Mouse (Mus musculus): ENCODE results near the gene Chst15. TPM values are rescaled to one million over a fixed set of nuclear protein-coding genes. Genes with fewer than 3 reads are reported as not detected.

Chst15 gene
- total RNA-seq, 2 experiments from 2014 or later: 38.1 to 49.1 TPM

GRCm38 (mm10) chr7:132337268-132337917 lies 20.4 kb upstream of the Chst15 start:
- intact Hi-C loops (cut with DNase I): no loop called here
- DNase-seq (ENCODE audit: low spot score in 2 of 2): no peak

GRCm38 (mm10) chr7:132336781-132337180 lies 19.8 kb upstream of the Chst15 start:
- DNase-seq (ENCODE audit: low spot score in 2 of 2): peak in 1 of 2 experiments; percentile 19
- intact Hi-C loops (cut with DNase I): no loop called here

- intact Hi-C loops (cut with DNase I): no loop called here
- DNase-seq (ENCODE audit: low spot score in 2 of 2): no peak
Measured at GRCm38 (mm10) chr7:132335367-132335766, 18.3 kb upstream of the Chst15 start.

GRCm38 (mm10) chr7:132333078-132333477 lies 16.1 kb upstream of the Chst15 start:
- DNase-seq (ENCODE audit: low spot score in 2 of 2): no peak
- intact Hi-C loops (cut with DNase I): no loop called here

- intact Hi-C loops (cut with DNase I): no loop called here
- no peak for DNase-seq (ENCODE audit: low spot score in 2 of 2)
Measured at GRCm38 (mm10) chr7:132332176-132332575, 15.1 kb upstream of the Chst15 start.

- intact Hi-C loops (cut with DNase I): no loop called here
- DNase-seq (ENCODE audit: low spot score in 2 of 2): no peak
Measured at GRCm38 (mm10) chr7:132330179-132330578, 13.2 kb upstream of the Chst15 start.

- intact Hi-C loops (cut with DNase I): no loop called here
- no peak for DNase-seq (ENCODE audit: low spot score in 2 of 2)
Measured at GRCm38 (mm10) chr7:132328648-132329047, 11.6 kb upstream of the Chst15 start.

GRCm38 (mm10) chr7:132325549-132326331 lies 8.7 kb upstream of the Chst15 start:
- DNase-seq (ENCODE audit: low spot score in 2 of 2): no peak
- intact Hi-C loops (cut with DNase I): no loop called here

- no peak for DNase-seq (ENCODE audit: low spot score in 2 of 2)
- intact Hi-C loops (cut with DNase I): no loop called here
Measured at GRCm38 (mm10) chr7:132323430-132323829, 6.4 kb upstream of the Chst15 start.

- intact Hi-C loops (cut with DNase I): no loop called here
- DNase-seq (ENCODE audit: low spot score in 2 of 2): no peak
Measured at GRCm38 (mm10) chr7:132321392-132321958, 4.4 kb upstream of the Chst15 start.

- DNase-seq (ENCODE audit: low spot score in 2 of 2): peak; percentile 70 to 80
- intact Hi-C loops (cut with DNase I): loop anchor here (5.0 kb wide), 5 partner anchors 56 to 236 kb away; no protein-coding TSS in a partner anchor
Measured at GRCm38 (mm10) chr7:132316101-132317035, 660 bp downstream of the Chst15 start.

GRCm38 (mm10) chr7:132315149-132316091 lies 1.6 kb downstream of the Chst15 start:
- intact Hi-C loops (cut with DNase I): loop anchor here (5.0 kb wide), 5 partner anchors 57 to 237 kb away; no protein-coding TSS in a partner anchor
- peak; percentile 67 to 73 for DNase-seq (ENCODE audit: low spot score in 2 of 2)

GRCm38 (mm10) chr7:132312396-132312795 lies 4.6 kb downstream of the Chst15 start:
- intact Hi-C loops (cut with DNase I): no loop called here
- peak; percentile 67 to 77 for DNase-seq (ENCODE audit: low spot score in 2 of 2)

- DNase-seq (ENCODE audit: low spot score in 2 of 2): no peak
- intact Hi-C loops (cut with DNase I): no loop called here
Measured at GRCm38 (mm10) chr7:132308537-132309191, 8.4 kb downstream of the Chst15 start.

- DNase-seq (ENCODE audit: low spot score in 2 of 2): no peak
- intact Hi-C loops (cut with DNase I): no loop called here
Measured at GRCm38 (mm10) chr7:132307722-132308271, 9.2 kb downstream of the Chst15 start.

- intact Hi-C loops (cut with DNase I): no loop called here
- DNase-seq (ENCODE audit: low spot score in 2 of 2): no peak
Measured at GRCm38 (mm10) chr7:132306671-132307412, 10.2 kb downstream of the Chst15 start.

Measured in left cerebral cortex, postnatal 36 days (tissue).